Mouse (Mus musculus) hindbrain, embryonic 11.5 days (tissue): ENCODE results near the gene Rabgap1l. TPM values are rescaled to one million over a fixed set of nuclear protein-coding genes. Genes with fewer than 3 reads are reported as not detected.
A peak's percentile ranks its signal among the peaks of the same experiment; 100 is the strongest.

Experiments
- ATAC-seq: fragments of 200-750 bp; cut with Nextera tagmentation; 2 replicates; pipeline ENCODE4 v1.8.0; 2017; ENCODE audit warnings: mild to moderate bottlenecking, moderate TSS enrichment, moderate library complexity; ENCODE audit not compliant: low FRiP score
- DNase-seq: peaks from one replicate; pipeline ENCODE4 v3.0.0-alpha.2; 2015; ENCODE audit warnings: low spot score
- H3K27ac ChIP-seq: fragments of 300-500 bp; sonication (generic); 2 replicates; pipeline ENCODE4 v1.5.1; 2014; ENCODE audit warnings: mild to moderate bottlenecking, low read depth, low read length
- H3K27me3 ChIP-seq: fragments of 300-500 bp; sonication (generic); 2 replicates; pipeline ENCODE4 v1.6.1; 2014; ENCODE audit warnings: mild to moderate bottlenecking, low read length, moderate library complexity, mixed read lengths; ENCODE audit not compliant: control insufficient read depth, insufficient read depth
- H3K36me3 ChIP-seq: fragments of 300-500 bp; sonication (generic); 2 replicates; pipeline ENCODE4 v1.6.1; 2014; ENCODE audit warnings: mild to moderate bottlenecking, low read length, moderate library complexity, mixed read lengths; ENCODE audit not compliant: control insufficient read depth, insufficient read depth
- H3K4me1 ChIP-seq: fragments of 300-500 bp; sonication (generic); replicated peaks from 2 replicates; pipeline ENCODE4 v1.6.1; 2014; ENCODE audit warnings: low read length, mixed read lengths; ENCODE audit not compliant: control insufficient read depth, insufficient read depth
- H3K4me2 ChIP-seq: fragments of 300-500 bp; sonication (generic); replicated peaks from 2 replicates; pipeline ENCODE4 v1.6.1; 2014; ENCODE audit warnings: mild to moderate bottlenecking, low read depth, low read length
- H3K4me3 ChIP-seq: fragments of 300-500 bp; sonication (generic); 2 replicates; pipeline ENCODE4 v1.5.1; 2014; ENCODE audit warnings: low read depth, low read length
- H3K9ac ChIP-seq: fragments of 300-500 bp; sonication (generic); 2 replicates; pipeline ENCODE4 v1.6.1; 2014; ENCODE audit warnings: low read depth, low read length
- H3K9me3 ChIP-seq: fragments of 300-500 bp; sonication (generic); 2 replicates; pipeline ENCODE4 v1.6.1; 2016; ENCODE audit warnings: low read length; ENCODE audit not compliant: control insufficient read depth
- WGBS: fragments of 180-500 bp; shearing (Covaris S2); extraction: QIAGEN DNeasy Blood & Tissue Kit; methylation state at CpG from one replicate; pipeline ENCODE4 v1.1.7; 2014; 5-methylcytosine and 5-hydroxymethylcytosine counted together
- polyA plus RNA-seq: library from polyadenylated mRNA; unstranded; fragments of >200 nt; fragmentation: Nextera tagmentation; extraction: Ambion mirVana; gene quantifications from 2 replicates; pipeline ENCODE4 v1.2.1, GENCODE M21; 2014

Gene Rabgap1l
- polyA plus RNA-seq, 1 experiment from 2014 or later = 20.0 TPM

DNA sequence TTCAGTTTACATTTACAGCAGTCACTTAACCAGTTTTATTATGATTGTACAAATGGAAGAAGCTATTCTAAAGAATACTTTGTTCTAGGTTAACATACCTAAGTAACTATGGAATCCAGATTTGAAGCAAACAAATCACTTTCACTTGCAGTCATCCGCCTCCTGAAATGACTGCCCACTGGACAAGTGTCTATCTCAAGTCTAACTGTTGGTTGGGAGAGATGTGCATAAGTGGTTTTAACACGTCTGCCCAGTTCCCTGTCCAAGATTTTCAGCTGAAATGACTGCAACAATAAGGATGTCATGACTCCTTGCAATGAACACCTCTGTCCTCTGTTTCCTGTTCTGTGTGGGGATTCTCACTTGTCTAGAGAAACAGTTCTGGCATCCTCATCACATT, 27.4 kb downstream of the Rabgap1l start:
- Histone ChIP-seq H3K36me3 (no peaks in the 10 kb centered on the region), H3K27ac (no peak overlapping the region), H3K4me1 (no peaks in the 10 kb centered on the region), H3K27me3 (no peaks in the 10 kb centered on the region), H3K4me3 (no peak overlapping the region), H3K4me2 (no peak overlapping the region), H3K9me3 (no peaks in the 10 kb centered on the region), H3K9ac (no peak overlapping the region)
- ATAC-seq (no peak), DNase-seq (no peak)
- 88% methylated on average over 2 of the region's 2 CpGs for WGBS

DNA sequence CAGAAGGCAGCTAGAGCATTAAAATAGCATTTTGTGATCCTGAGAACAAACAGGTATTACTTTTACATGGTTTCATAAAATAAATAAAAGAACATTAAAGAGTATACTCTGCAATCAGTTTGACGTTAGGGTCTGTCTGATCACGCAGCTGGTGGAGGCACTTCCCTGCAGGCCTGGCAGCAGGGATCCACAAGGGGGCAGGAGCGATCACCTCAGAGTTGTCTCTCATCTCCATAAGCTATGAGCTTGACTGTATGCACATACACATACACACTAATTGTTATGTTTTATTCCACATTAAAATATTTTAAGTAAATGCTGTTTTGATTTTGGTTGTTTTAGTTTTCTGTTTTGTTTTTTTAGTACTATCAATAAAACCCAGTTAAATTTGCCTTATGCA, 34.8 kb downstream of the Rabgap1l start:
- Histone ChIP-seq H3K9ac (no peak overlapping the region), H3K4me1 (no peaks in the 10 kb centered on the region), H3K27me3 (no peaks in the 10 kb centered on the region), H3K9me3 (no peaks in the 10 kb centered on the region), H3K4me3 (no peak overlapping the region), H3K4me2 (no peak overlapping the region), H3K36me3 (no peaks in the 10 kb centered on the region), H3K27ac (no peak overlapping the region)
- 21% methylated on average over 3 of the region's 3 CpGs for WGBS
- peak; percentile 63 for ATAC-seq
- peak; percentile 60 for DNase-seq

DNA sequence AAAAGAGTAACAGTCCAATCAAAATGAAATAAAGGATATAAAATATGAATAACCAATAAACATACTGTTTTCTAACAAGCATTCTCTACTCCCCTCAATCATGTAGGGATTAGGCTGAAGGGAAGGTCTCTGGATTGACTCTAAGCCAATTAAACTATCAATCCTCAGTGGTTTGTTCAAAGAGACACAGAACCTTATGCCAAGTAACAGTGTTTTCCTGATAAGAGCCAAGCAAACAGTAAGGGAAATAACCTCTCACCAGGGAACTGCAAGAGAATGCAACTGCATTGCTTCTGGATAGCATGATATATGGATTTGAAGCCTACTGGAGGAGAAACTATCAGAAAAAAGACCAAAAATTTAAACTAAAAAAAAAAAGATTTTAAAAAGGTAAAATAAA, 37.7 kb downstream of the Rabgap1l start:
- H3K27ac ChIP-seq = no peak overlapping the region
- no peaks in the 10 kb centered on the region for H3K4me1 ChIP-seq
- H3K4me3 ChIP-seq = no peak overlapping the region
- H3K4me2 ChIP-seq = no peak overlapping the region
- ATAC-seq (no peak), DNase-seq (no peak)
- no peak overlapping the region for H3K9ac ChIP-seq
- H3K9me3 ChIP-seq = no peaks in the 10 kb centered on the region
- H3K36me3 ChIP-seq = no peaks in the 10 kb centered on the region
- H3K27me3 ChIP-seq = no peaks in the 10 kb centered on the region

DNA sequence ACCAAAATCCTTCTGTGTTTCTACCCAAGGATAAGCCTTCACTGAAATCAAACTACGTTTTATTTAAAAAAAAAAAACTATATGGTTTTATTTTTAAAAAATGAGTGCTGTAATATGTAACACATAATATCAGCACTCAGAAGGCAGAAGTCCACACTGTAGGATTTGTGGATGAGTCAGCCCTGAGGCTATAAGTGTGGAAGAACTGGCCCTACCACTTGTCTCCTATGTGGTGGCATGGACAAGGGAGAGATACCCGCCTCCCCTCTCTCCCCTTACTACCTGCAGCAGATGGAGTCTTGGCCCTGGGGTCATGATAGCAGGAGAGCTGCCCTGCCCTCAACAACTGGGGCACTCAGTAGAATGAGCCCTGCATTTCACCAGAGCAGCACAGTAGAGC, 42.4 kb downstream of the Rabgap1l start:
- DNase-seq = no peak
- H3K27ac ChIP-seq = no peak overlapping the region
- no peak for ATAC-seq
- no peaks in the 10 kb centered on the region for H3K36me3 ChIP-seq
- H3K9me3 ChIP-seq = no peaks in the 10 kb centered on the region
- 76% methylated on average over 2 of the region's 2 CpGs for WGBS
- no peaks in the 10 kb centered on the region for H3K27me3 ChIP-seq
- no peak overlapping the region for H3K9ac ChIP-seq
- H3K4me2 ChIP-seq = no peak overlapping the region
- no peak overlapping the region for H3K4me3 ChIP-seq
- no peaks in the 10 kb centered on the region for H3K4me1 ChIP-seq

DNA sequence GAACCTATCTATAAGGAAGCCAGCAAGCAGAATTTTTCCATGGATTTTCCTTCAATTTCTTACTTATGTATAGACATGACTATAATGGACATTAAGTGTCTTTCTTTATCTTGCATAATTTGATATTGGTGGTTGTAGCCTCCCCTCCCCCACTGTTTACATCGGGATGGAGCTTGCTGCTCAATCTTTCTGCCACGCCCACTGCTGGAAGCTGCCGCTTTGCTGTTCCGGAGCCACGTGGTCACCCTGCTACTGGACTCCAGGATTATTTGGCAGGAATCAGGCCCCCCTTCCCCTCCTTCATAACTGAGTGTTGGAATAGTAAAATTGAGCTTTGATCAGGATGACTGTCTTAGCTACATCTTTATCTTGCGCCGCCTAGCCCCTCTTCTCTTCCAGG, 46.2 kb downstream of the Rabgap1l start:
- no peak for DNase-seq

DNA sequence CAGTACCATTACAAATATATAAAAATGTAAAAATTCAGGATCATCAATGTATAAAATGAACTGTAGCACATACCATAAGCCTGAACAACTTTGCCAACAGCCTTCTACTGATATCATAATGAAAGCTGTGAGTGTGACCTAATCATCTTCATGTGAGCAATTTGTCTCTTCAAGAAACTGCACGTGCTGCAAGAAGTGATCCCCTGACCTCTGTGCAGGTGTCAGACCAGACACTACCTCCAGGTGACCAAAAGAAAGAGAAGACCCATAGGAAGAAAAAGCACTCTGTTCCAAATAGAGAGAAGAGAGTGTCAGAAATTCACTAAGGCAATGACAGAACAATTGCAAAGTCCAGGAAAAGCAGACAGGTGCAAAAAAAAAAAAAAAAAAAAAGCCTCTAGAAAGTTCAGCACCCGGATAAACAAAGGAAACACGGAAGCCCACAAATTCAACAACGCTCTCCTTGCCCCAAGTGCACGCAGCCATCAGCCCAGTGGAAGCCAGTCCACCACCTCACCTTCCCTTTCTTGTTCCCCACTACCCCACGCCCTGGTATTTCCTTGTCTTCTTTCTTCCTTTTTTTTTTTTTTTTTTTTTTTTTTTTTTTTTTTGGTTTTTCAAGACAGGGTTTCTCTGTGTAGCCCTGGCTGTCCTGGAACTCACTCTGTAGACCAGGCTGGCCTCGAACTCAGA, 47.6 kb downstream of the Rabgap1l start:
- WGBS = 84% methylated on average over 6 of the region's 7 CpGs

More for the DNA sequence above, 46.2 kb downstream of the Rabgap1l start:
- Histone ChIP-seq H3K36me3 (no peaks in the 10 kb centered on the region), H3K4me3 (no peak overlapping the region), H3K9me3 (no peaks in the 10 kb centered on the region), H3K9ac (no peak overlapping the region), H3K4me1 (no peaks in the 10 kb centered on the region), H3K4me2 (no peak overlapping the region), H3K27me3 (no peaks in the 10 kb centered on the region), H3K27ac (no peak overlapping the region)
- ATAC-seq = no peak
- 43% methylated on average over 7 of the region's 7 CpGs for WGBS

DNA sequence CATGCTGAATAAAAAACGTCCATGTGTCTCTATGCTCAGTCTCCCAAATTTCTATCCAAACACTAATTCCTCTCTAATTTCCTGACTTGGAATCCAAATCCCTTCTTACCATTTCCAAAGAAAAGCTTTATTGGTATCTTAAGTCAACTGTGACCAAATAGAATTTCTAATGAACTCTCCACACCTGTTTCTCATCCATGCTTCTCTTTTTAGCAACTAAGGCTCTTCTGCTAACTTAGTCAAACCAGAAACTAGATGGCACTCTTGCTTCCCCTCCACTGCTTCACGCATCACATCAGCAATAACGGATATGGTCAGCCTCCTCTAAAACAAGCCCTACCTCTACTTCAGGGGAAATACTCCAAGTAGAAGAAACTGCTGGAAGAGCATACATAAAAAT, 49.0 kb downstream of the Rabgap1l start:
- Histone ChIP-seq H3K4me1 (no peaks in the 10 kb centered on the region), H3K9ac (no peak overlapping the region), H3K4me2 (no peak overlapping the region), H3K9me3 (no peaks in the 10 kb centered on the region), H3K27ac (no peak overlapping the region), H3K4me3 (no peak overlapping the region), H3K27me3 (no peaks in the 10 kb centered on the region), H3K36me3 (no peaks in the 10 kb centered on the region)
- WGBS = 60% methylated on average over 3 of the region's 3 CpGs
- no peak for ATAC-seq
- no peak for DNase-seq

More for the DNA sequence above, 47.6 kb downstream of the Rabgap1l start:
- Histone ChIP-seq H3K4me1 (no peaks in the 10 kb centered on the region), H3K36me3 (no peaks in the 10 kb centered on the region), H3K9ac (no peak overlapping the region), H3K27me3 (no peaks in the 10 kb centered on the region), H3K27ac (no peak overlapping the region), H3K4me3 (no peak overlapping the region), H3K9me3 (no peaks in the 10 kb centered on the region), H3K4me2 (no peak overlapping the region)
- ATAC-seq = no peak
- no peak for DNase-seq

DNA sequence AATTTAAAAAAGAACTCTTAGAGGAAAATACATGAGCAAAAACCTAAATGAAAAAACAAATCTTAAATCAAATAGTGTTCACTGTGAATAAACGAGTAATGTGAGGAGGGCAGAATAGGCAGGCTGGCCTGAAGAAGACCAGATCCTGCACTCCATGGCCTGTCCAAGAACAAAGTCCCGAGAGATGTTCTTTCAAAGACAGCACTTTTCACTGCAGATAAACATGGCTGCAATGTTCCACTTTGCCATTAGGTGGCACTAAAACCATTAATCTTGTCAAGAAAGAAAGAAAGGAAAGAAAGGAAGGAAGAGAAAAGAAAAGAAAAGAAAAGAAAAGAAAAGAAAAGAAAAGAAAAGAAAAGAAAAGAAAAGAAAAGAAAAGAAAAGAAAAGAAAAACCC, 49.8 kb downstream of the Rabgap1l start:
- ATAC-seq (peak; percentile 51; the same call in 1 of the 2 replicates), DNase-seq (peak; percentile 81)
- 8% methylated on average over 2 of the region's 2 CpGs for WGBS

DNA sequence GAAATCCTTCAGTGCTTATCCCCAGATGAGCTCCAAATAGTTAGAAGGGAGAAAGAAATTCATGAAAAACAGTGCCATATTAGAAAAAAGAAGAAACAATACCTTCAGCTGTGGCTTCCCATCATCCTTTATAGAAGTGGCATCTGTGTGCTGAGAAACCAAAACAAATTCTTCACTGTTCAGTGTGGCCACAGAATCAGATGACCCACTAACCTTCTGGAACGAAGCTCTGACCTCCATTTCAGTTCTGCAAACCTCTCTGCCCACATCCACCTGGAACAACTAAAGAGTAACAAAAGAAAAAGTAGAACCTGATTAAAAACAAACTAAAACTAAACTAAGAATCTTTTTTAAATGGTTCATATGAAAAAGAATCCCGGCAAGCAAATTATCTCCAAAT, 52.4 kb downstream of the Rabgap1l start:
- H3K27me3 ChIP-seq = no peaks in the 10 kb centered on the region
- no peak overlapping the region for H3K9ac ChIP-seq
- H3K4me2 ChIP-seq = no peak overlapping the region
- ATAC-seq (no peak), DNase-seq (no peak)
- H3K27ac ChIP-seq = no peak overlapping the region
- H3K4me3 ChIP-seq = no peak overlapping the region
- no peaks in the 10 kb centered on the region for H3K9me3 ChIP-seq
- H3K36me3 ChIP-seq = no peaks in the 10 kb centered on the region
- 72% methylated on average over 2 of the region's 2 CpGs for WGBS
- H3K4me1 ChIP-seq = no peaks in the 10 kb centered on the region

More for the DNA sequence above, 49.8 kb downstream of the Rabgap1l start:
- Histone ChIP-seq H3K4me1 (no peaks in the 10 kb centered on the region), H3K27me3 (no peaks in the 10 kb centered on the region), H3K9ac (no peak overlapping the region), H3K4me2 (no peak overlapping the region), H3K9me3 (no peaks in the 10 kb centered on the region), H3K27ac (no peak overlapping the region), H3K36me3 (no peaks in the 10 kb centered on the region), H3K4me3 (no peak overlapping the region)
